Mouse (Mus musculus): ENCODE data around the gene Dusp12.
A peak's percentile ranks its signal among the peaks of the same experiment; 100 is the strongest.

The Dusp12 gene

GRCm38 (mm10) chr1:170896651-170897281 lies 11.4 kb upstream of the Dusp12 start:
- DNase-seq: no peak

GRCm38 (mm10) chr1:170894603-170895602 lies 9.6 kb upstream of the Dusp12 start:
- peak; percentile 22 to 81 for DNase-seq

GRCm38 (mm10) chr1:170892279-170892678 lies 6.9 kb upstream of the Dusp12 start:
- DNase-seq: no peak

- DNase-seq: no peak
Observed at GRCm38 (mm10) chr1:170891646-170892045, 6.3 kb upstream of the Dusp12 start.

GRCm38 (mm10) chr1:170889310-170889709 lies 4.0 kb upstream of the Dusp12 start:
- DNase-seq: no peak

GRCm38 (mm10) chr1:170886044-170886458 lies 711 bp upstream of the Dusp12 start:
- DNase-seq: no peak

GRCm38 (mm10) chr1:170884390-170884789 lies 950 bp downstream of the Dusp12 start:
- DNase-seq: no peak

- DNase-seq: no peak
Observed at GRCm38 (mm10) chr1:170882915-170883485, 2.3 kb downstream of the Dusp12 start.

- DNase-seq: no peak
Observed at GRCm38 (mm10) chr1:170876906-170877305, 8.4 kb downstream of the Dusp12 start.

- DNase-seq: no peak
Observed at GRCm38 (mm10) chr1:170875676-170876075, 9.7 kb downstream of the Dusp12 start.

- DNase-seq: no peak
Observed at GRCm38 (mm10) chr1:170871961-170872360, 13.4 kb downstream of the Dusp12 start.

GRCm38 (mm10) chr1:170871402-170871801 lies 13.9 kb downstream of the Dusp12 start:
- no peak for DNase-seq

- no peak for DNase-seq
Observed at GRCm38 (mm10) chr1:170868905-170869283, 16.4 kb downstream of the Dusp12 start.

- peak; percentile 78 to 79 for DNase-seq
Observed at GRCm38 (mm10) chr1:170868107-170868904, 17.0 kb downstream of the Dusp12 start.

- peak; percentile 97 to 98 for DNase-seq
Observed at GRCm38 (mm10) chr1:170867691-170868105, 17.6 kb downstream of the Dusp12 start, which contains the start of gene Atf6. Gene Atf6 (minus strand): TSS chr1:170867771.

- peak in 1 of 2 experiments; percentile 38 for DNase-seq
Observed at GRCm38 (mm10) chr1:170866992-170867690, 18.2 kb downstream of the Dusp12 start.

- DNase-seq: no peak
Observed at GRCm38 (mm10) chr1:170865406-170865805, 19.9 kb downstream of the Dusp12 start.

GRCm38 (mm10) chr1:170864754-170865153 lies 20.6 kb downstream of the Dusp12 start:
- no peak for DNase-seq

- DNase-seq: no peak
Observed at GRCm38 (mm10) chr1:170864234-170864633, 21.1 kb downstream of the Dusp12 start.

GRCm38 (mm10) chr1:170863033-170863432 lies 22.3 kb downstream of the Dusp12 start:
- DNase-seq: no peak

GRCm38 (mm10) chr1:170862435-170862717 lies 23.0 kb downstream of the Dusp12 start:
- DNase-seq: no peak
